Mouse (Mus musculus) brain, embryonic 18.5 days (tissue): ENCODE measurements around the gene Slco1a6.
"Not testable (repeated sequence)": the region's sequence is repeated elsewhere in the genome, so short reads cannot be mapped to it uniquely, and the experiment has no call there.

Experiments used
- DNase-seq: peaks from one replicate; pipeline ENCODE4 v3.0.0-alpha.2; 2012; ENCODE audit warnings: low read depth, low spot score

The Slco1a6 gene

GRCm38 (mm10) chr6:142208421-142208820 lies at the start of gene Slco1a6:
Gene Slco1a6, minus strand, starts transcription at chr6:142208521.
- no peak for DNase-seq

GRCm38 (mm10) chr6:142250738-142251307 lies 42.5 kb upstream of the Slco1a6 start:
- DNase-seq, result not testable (repeated sequence)

- no peak for DNase-seq
These were observed 36.7 kb upstream of the Slco1a6 start for GRCm38 (mm10) chr6:142245065-142245464.

DNA sequence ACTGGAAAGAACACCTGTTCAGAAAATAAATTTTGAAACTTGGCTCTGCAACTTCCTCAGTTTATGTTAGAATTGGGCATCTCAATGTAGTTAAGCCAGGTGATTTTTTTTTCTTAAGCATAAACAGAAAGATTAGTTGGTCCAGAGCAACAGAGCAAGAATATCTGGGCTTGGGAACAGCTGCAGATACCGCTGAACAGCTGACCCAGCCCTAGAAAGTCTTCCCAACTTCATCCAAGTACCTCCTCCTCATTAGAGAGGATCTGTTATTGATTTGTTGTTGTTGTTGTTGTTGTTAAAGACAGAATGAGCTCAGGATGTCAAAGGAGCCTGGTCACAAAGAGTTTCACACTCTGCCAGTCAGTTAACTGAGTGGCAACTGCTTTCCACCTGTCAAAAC lies 31.1 kb upstream of the Slco1a6 start:
- DNase-seq, result no peak

- no peak for DNase-seq
These were observed 11.8 kb upstream of the Slco1a6 start for GRCm38 (mm10) chr6:142220138-142220537.

DNA sequence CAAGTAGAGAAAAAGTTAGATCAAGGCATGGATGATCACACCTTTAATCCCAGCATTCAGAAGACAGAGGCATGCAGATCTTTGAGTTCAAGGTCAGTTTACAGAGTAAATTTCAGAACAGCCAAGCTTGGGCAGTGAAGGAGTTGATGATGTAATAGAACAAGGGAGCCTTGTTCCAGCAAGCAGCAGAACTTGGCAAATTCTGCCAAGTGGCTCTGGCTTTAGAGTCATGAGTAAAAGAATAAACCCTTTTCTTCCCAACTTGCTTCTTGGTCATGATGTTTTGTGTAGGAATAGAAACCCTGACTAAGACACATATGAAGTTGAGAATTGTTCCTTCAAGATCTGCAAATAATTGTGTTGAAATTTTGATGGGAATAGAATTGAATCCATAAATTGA lies 3.5 kb upstream of the Slco1a6 start:
- no peak for DNase-seq

- DNase-seq, result no peak
These were observed 1.4 kb upstream of the Slco1a6 start for GRCm38 (mm10) chr6:142209749-142210148.

GRCm38 (mm10) chr6:142200524-142200923 lies 7.8 kb downstream of the Slco1a6 start:
- no peak for DNase-seq

GRCm38 (mm10) chr6:142194245-142194644 lies 14.1 kb downstream of the Slco1a6 start:
- no peak for DNase-seq

DNA sequence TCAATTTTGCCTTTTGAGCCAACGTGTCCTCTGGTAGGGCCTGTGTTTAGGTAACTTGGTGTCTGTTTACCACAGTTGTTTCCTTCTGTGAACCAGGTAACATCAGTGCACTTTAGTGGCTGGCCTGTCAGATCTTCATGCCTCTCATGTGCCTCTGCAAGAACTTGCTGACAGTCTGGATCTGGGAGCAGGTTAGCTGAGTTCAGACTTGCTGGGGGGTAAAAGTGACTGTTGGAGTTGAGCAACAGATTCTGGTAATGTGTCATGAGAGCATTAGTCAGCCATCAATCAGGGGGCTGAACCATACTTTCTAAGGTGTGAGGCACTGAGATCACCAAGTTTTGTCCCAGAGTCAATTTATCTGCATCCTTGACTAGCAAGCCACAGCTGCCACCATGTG lies 16.4 kb downstream of the Slco1a6 start:
- DNase-seq, result no peak

GRCm38 (mm10) chr6:142187426-142187825 lies 20.9 kb downstream of the Slco1a6 start:
- DNase-seq, result no peak

GRCm38 (mm10) chr6:142185868-142186415 lies 22.4 kb downstream of the Slco1a6 start:
- DNase-seq, result no peak

GRCm38 (mm10) chr6:142163406-142163805 lies 44.9 kb downstream of the Slco1a6 start:
- DNase-seq, result no peak

GRCm38 (mm10) chr6:142161171-142161570 lies 47.1 kb downstream of the Slco1a6 start:
- DNase-seq, result no peak

- DNase-seq, result not testable (repeated sequence)
These were observed 54.2 kb downstream of the Slco1a6 start for GRCm38 (mm10) chr6:142154081-142154480.

- no peak for DNase-seq
These were observed 60.0 kb downstream of the Slco1a6 start for GRCm38 (mm10) chr6:142148371-142148770.

DNA sequence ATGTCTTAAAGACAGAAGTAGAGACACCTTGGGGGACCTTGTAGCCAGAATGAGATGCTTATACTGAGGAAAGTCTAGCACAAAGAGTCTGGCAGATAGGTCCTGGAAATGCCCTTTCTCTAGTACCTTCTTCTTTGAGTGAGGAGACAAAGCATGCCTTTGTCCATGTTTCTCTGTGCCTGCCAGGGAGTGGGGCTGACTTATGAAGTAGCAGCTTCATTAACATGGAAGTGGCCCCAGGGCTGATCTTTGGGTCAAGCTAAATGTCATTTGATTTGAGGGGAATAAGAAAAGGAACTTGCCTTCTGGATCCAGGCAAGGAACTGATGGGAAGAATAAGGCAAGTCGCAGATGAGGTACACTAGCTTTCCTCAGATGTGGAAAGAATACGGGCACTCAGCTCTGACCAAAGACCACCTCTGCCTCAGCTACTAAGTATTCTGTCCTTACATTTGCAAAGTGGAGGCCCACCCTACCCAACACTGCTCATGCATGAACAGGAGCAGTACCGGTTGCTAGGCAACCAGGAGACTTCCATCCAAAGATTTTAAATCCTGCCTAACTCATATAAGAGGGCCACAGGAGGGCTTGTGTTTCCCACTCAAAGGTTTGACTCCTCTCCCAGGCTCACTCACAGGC lies 96.5 kb downstream of the Slco1a6 start:
- DNase-seq, result peak; percentile 60

DNA sequence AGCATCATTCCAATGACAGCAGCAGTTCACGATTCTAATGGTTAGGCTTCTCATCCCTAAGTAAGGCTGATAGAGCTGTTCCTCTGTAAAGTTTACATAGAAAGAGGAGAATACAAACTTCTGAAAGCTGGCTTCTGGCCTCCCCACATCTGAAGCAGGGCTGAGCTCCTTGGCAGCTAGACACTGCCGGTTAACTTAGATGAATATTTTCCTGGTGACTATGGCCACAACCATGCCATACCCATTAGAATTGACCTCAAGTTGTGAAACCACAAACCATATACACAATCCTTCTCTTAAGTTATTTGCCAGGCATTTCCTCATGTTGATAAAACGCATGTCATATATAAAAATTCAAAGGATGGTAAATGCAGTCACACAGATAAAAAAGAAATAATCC lies 117.2 kb downstream of the Slco1a6 start:
- DNase-seq, result no peak

- not testable (repeated sequence) for DNase-seq
These were observed 150.0 kb downstream of the Slco1a6 start for GRCm38 (mm10) chr6:142058281-142058680.

DNA sequence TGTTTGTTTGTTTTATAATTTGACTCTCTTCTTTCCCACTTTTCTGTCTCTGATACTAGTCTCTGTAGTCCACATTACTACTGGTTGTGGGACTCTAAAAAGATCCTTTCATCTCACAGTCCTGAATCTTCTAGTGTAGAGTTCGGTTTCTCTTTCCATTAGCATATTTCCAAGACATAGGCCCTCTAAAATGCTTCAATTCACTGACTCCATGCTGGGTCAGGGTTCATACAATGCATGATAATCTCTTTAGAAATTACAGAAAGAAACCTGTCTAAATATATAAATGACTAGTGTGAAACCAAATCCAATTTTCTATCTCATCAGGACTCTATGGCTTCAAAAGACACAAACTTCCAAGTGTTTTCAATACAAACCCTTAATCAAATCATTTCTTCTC lies 160.6 kb downstream of the Slco1a6 start:
- DNase-seq, result no peak

DNA sequence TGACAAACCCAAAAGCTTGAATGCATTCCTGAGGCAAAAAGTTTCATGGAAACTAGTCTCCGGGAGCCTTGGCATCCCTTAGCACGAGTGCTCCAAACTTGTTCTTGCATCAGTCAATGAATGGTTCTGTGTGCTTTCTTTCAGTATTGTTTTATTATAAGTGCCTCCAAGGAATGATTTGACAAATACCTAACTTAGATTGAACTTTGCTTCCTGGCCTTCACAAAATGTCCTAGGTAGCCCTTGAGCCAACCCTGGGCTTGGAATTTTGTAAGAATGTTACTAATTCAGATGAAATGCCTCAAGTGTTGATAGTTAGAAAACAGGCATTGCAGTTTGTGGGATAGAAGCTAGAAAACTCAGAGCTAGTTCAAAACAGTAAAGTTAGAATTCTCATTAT lies 162.6 kb downstream of the Slco1a6 start:
- DNase-seq, result no peak

GRCm38 (mm10) chr6:142041896-142042295 lies 166.4 kb downstream of the Slco1a6 start:
- no peak for DNase-seq
